Mouse (Mus musculus) layer of hippocampus, adult 6 months (tissue): ENCODE measurements around the gene Gm29106. TPM values are rescaled to one million over a fixed set of nuclear protein-coding genes. Genes with fewer than 3 reads are reported as not detected.

Experiments used
- long read RNA-seq, 2 experiments: library from polyadenylated mRNA; unstranded; transcript quantifications; one replicate each; pipeline ENCODE4 v2.0.0; 2019 to 2020
- polyA plus RNA-seq: library from polyadenylated mRNA; unstranded; fragments of <200 nt; fragmentation: Nextera tagmentation; gene quantifications from 2 replicates; pipeline ENCODE4 v1.2.3, GENCODE M21; 2021

Gm29106 gene
- not detected in 2 replicates for polyA plus RNA-seq
- long read RNA-seq, experiment 1: 0 reads
- long read RNA-seq, experiment 2: 0 reads

DNA sequence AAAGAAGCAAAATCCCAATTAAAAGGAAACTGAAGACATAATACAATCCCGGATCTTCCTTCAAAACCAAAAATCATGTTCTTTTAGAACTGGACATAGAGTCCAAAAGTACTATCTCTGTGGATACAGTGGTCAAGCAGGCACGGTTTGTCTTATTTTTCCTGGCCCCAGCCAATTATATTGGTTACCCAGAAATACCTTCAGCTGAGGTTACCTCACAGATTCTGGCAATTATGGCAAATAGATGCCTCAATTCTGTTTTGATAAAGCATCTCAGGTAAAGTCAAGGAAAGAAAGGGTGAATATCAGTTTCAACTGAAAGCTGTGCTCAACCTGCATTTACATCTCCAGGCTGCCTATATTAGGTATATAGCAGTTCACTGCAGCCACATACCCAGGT lies at the start of gene Gm29106:
Gm29106 (plus strand) TSS at position 301 of the 400 bp plus-strand sequence.

Other genes starting within 250 kb of the Gm29106 start
- gene Gm28168, start 248.5 kb upstream of the Gm29106 start, polyA plus RNA-seq: not detected in 2 replicates
- gene Gm7145, start 210.6 kb upstream of the Gm29106 start, polyA plus RNA-seq: not detected in 2 replicates
- gene Tsn, start 135.2 kb downstream of the Gm29106 start, polyA plus RNA-seq: 197 and 228 TPM in 2 replicates
- gene Nifk, start 145.3 kb downstream of the Gm29106 start, polyA plus RNA-seq: 36.0 and 40.3 TPM in 2 replicates
- gene Clasp1, start 212.5 kb downstream of the Gm29106 start, polyA plus RNA-seq: 22.0 and 30.7 TPM in 2 replicates